Mouse (Mus musculus) Patski (cell line): Measurements from ENCODE around the gene C1qtnf4. TPM values are rescaled to one million over a fixed set of nuclear protein-coding genes. Genes with fewer than 3 reads are reported as not detected.

Source experiments
- ATAC-seq: fragments of 100-300 bp; one replicate; pipeline ENCODE4 v1.8.0; 2021
- CTCF ChIA-PET: fragments of 350-600 bp; sonication (Branson Sonifier 250); formaldehyde crosslinking; loops from one replicate; lab custom pipeline; 2022; ENCODE audit warnings: inconsistent platforms; lab: Charles Lee
- POLR2A ChIA-PET: fragments of 350-600 bp; sonication (Branson Sonifier 250); formaldehyde crosslinking; loops from one replicate; lab custom pipeline; 2022; ENCODE audit warnings: antibody characterized with exemption, inconsistent platforms; lab: Charles Lee
- DNase-seq: peaks from one replicate; pipeline ENCODE4 v3.0.0-alpha.2; 2011; ENCODE audit warnings: low read depth, low spot score
- H3K27me3 ChIP-seq: fragments of 371-371 bp; one replicate; pipeline ENCODE4 v1.5.1; 2021
- CTCF ChIP-seq: fragments of 100-300 bp; IDR thresholded peaks from one replicate; pipeline ENCODE4 v1.5.1; 2021
- in situ Hi-C: fragments of 300-500 bp; cut with MboI; formaldehyde crosslinking; loops from 3 replicates; pipeline ENCODE4 v1.11.1; 2018; ENCODE audit warnings: low pct_unique_long_range_greater_than_20kb, mixed read lengths
- polyA plus RNA-seq: library from polyadenylated mRNA; unstranded; gene quantifications from one replicate; pipeline ENCODE4 v1.2.3, GENCODE M21; 2021

The C1qtnf4 gene
- polyA plus RNA-seq, 1 experiment from 2014 or later, result 0.04 TPM

GRCm38 (mm10) chr2:90921178-90921577 is 35.5 kb downstream of the C1qtnf4 start:
- DNase-seq, result no peak
- H3K27me3 ChIP-seq, result no peaks in the 10 kb centered on the region
- POLR2A ChIA-PET, result no interaction called here
- ATAC-seq, result no peak
- no peak for TF ChIP-seq CTCF
- in situ Hi-C loops, result no loop called here
- CTCF ChIA-PET, result interaction anchor here (0.8 kb wide), 1 partner anchor 19 kb away, joined by 3 read pairs; no protein-coding TSS in a partner anchor

- H3K27me3 ChIP-seq, result no peaks in the 10 kb centered on the region
- in situ Hi-C loops, result no loop called here
- CTCF ChIA-PET, result interaction anchor here (1.0 kb wide), 1 partner anchor 20 kb away, joined by 3 read pairs; no protein-coding TSS in a partner anchor
- ATAC-seq, result no peak
- TF ChIP-seq CTCF, result no peak
- POLR2A ChIA-PET, result no interaction called here
- DNase-seq, result no peak
Measured at GRCm38 (mm10) chr2:90922636-90923035, 37.0 kb downstream of the C1qtnf4 start.

GRCm38 (mm10) chr2:90928566-90928965 is 42.9 kb downstream of the C1qtnf4 start:
- DNase-seq, result no peak
- H3K27me3 ChIP-seq, result no peaks in the 10 kb centered on the region
- in situ Hi-C loops, result no loop called here
- TF ChIP-seq CTCF, result no peak
- ChIA-PET POLR2A (no interaction called here), CTCF (interaction anchor here (0.7 kb wide), 1 partner anchor 11 kb away, joined by 3 read pairs; the partner anchor contains the start of gene Celf1)
- ATAC-seq, result no peak

- in situ Hi-C loops, result no loop called here
- POLR2A ChIA-PET, result no interaction called here
- ATAC-seq (no peak), DNase-seq (no peak)
- no peak for TF ChIP-seq CTCF
- CTCF ChIA-PET, result interaction anchor here (1.5 kb wide), 1 partner anchor 8 kb away, joined by 4 read pairs; no protein-coding TSS in a partner anchor
- no peaks in the 10 kb centered on the region for H3K27me3 ChIP-seq
Measured at GRCm38 (mm10) chr2:90931829-90932228, 46.2 kb downstream of the C1qtnf4 start.

- POLR2A ChIA-PET, result no interaction called here
- CTCF ChIA-PET, result no interaction called here
- no peaks in the 10 kb centered on the region for H3K27me3 ChIP-seq
- in situ Hi-C loops, result no loop called here
- DNase-seq (no peak), ATAC-seq (no peak)
- TF ChIP-seq CTCF, result no peak
Measured at GRCm38 (mm10) chr2:90932273-90932672, 46.6 kb downstream of the C1qtnf4 start.

GRCm38 (mm10) chr2:90938362-90938761 is 52.7 kb downstream of the C1qtnf4 start:
- ChIA-PET POLR2A (interaction anchor here (0.6 kb wide), 1 partner anchor 91 kb away, joined by 3 read pairs; no protein-coding TSS in a partner anchor), CTCF (interaction anchor here (1.3 kb wide), 1 partner anchor 71 kb away, joined by 4 read pairs; no protein-coding TSS in a partner anchor)
- DNase-seq (no peak), ATAC-seq (no peak)
- H3K27me3 ChIP-seq, result no peaks in the 10 kb centered on the region
- TF ChIP-seq CTCF, result no peak
- in situ Hi-C loops, result no loop called here

- DNase-seq, result no peak
- no peaks in the 10 kb centered on the region for H3K27me3 ChIP-seq
- TF ChIP-seq CTCF, result no peak
- ATAC-seq, result no peak
- ChIA-PET CTCF (interaction anchor here (0.8 to 2.5 kb wide), 9 partner anchors 9 to 74 kb away, joined by 3 to 9 read pairs (median 3); no protein-coding TSS in a partner anchor), POLR2A (no interaction called here)
- in situ Hi-C loops, result no loop called here
Measured at GRCm38 (mm10) chr2:90939750-90940149, 54.1 kb downstream of the C1qtnf4 start.

Other genes with a start within 250 kb of the C1qtnf4 start
- 32.2 TPM for gene Nup160, start 208.6 kb upstream of the C1qtnf4 start, polyA plus RNA-seq
- 81.9 TPM for gene Fnbp4, start 140.5 kb upstream of the C1qtnf4 start, polyA plus RNA-seq
- not detected for gene Agbl2, start 103.1 kb upstream of the C1qtnf4 start, polyA plus RNA-seq
- gene Mtch2, start 38.7 kb upstream of the C1qtnf4 start, polyA plus RNA-seq, result 237 TPM
- gene Kbtbd4, start 18.9 kb downstream of the C1qtnf4 start, polyA plus RNA-seq, result 33.0 TPM
- 216 TPM for gene Ndufs3, start 19.0 kb downstream of the C1qtnf4 start, polyA plus RNA-seq
- 92.9 TPM for gene Celf1, start 54.5 kb downstream of the C1qtnf4 start, polyA plus RNA-seq
- gene Rapsn, start 149.8 kb downstream of the C1qtnf4 start, polyA plus RNA-seq, result 1.2 TPM
- gene Psmc3, start 168.1 kb downstream of the C1qtnf4 start, polyA plus RNA-seq, result 276 TPM
- 148 TPM for gene Slc39a13, start 184.6 kb downstream of the C1qtnf4 start, polyA plus RNA-seq
- 1.1 TPM for gene Spi1, start 196.5 kb downstream of the C1qtnf4 start, polyA plus RNA-seq
- gene Mybpc3, start 232.3 kb downstream of the C1qtnf4 start, polyA plus RNA-seq, result not detected